Mouse (Mus musculus) forebrain, embryonic 13.5 days (tissue): ENCODE measurements at regions not wholly inside any gene's neighbourhood (a gene's known extent, or its start where the extent isn't known, plus 50 kb on each side); places are given as distances from the start of the nearest gene placed in this dataset.

Experiments
- ATAC-seq: fragments of 200-750 bp; cut with Nextera tagmentation; 2 replicates; pipeline ENCODE4 v1.8.0; 2017
- H3K27ac ChIP-seq: fragments of 300-500 bp; sonication (generic); 2 replicates; pipeline ENCODE4 v1.5.1; 2015; ENCODE audit warnings: inconsistent platforms, mild to moderate bottlenecking, moderate library complexity
- H3K27me3 ChIP-seq: fragments of 300-500 bp; sonication (generic); 2 replicates; pipeline ENCODE4 v1.6.1; 2015; ENCODE audit warnings: mild to moderate bottlenecking, inconsistent platforms
- H3K36me3 ChIP-seq: fragments of 300-500 bp; sonication (generic); 2 replicates; pipeline ENCODE4 v1.6.1; 2015; ENCODE audit warnings: mild to moderate bottlenecking, inconsistent platforms; ENCODE audit not compliant: poor library complexity, severe bottlenecking
- H3K4me1 ChIP-seq: fragments of 300-500 bp; sonication (generic); 2 replicates; pipeline ENCODE4 v1.6.1; 2015; ENCODE audit warnings: inconsistent platforms
- H3K4me2 ChIP-seq: fragments of 300-500 bp; sonication (generic); 2 replicates; pipeline ENCODE4 v1.6.1; 2015; ENCODE audit warnings: inconsistent platforms, mild to moderate bottlenecking, moderate library complexity
- H3K4me3 ChIP-seq: fragments of 300-500 bp; sonication (generic); 2 replicates; pipeline ENCODE4 v1.5.1; 2015; ENCODE audit warnings: mild to moderate bottlenecking, inconsistent platforms
- H3K9ac ChIP-seq: fragments of 300-500 bp; sonication (generic); 2 replicates; pipeline ENCODE4 v1.6.1; 2015; ENCODE audit warnings: mild to moderate bottlenecking, inconsistent platforms
- H3K9me3 ChIP-seq: fragments of 300-500 bp; sonication (generic); replicated peaks from 2 replicates; pipeline ENCODE4 v1.6.1; 2016; ENCODE audit warnings: inconsistent platforms
- WGBS: fragments of 180-500 bp; shearing (Covaris S2); methylation state at CpG from one replicate; pipeline ENCODE4 v1.1.7; 2015; 5-methylcytosine and 5-hydroxymethylcytosine counted together

DNA sequence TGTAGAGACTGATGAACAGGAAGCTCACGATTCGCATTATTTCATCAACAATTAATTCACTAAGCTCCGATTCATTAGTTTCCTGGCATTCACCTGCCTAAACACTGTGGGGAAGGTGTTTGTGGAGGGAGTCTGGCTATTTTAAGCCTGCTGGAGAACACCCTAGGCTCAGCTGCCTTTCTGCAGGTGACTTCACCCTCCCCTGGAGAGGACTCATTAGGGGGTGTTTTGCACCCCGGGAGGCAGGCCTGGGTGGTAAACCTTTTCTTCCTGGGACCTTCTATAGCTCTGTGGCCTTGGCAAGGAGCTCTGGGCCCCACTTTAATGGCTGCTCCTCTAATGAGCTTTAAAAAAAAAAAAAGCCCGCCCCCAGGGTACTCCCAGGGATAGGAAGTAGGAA, 55.4 kb upstream of the Bnc1 start:
- Histone ChIP-seq H3K9me3 (no peaks in the 10 kb centered on the region), H3K4me1 (peaks cover 9% of the 10 kb centered on the region), H3K4me2 (no peak overlapping the region), H3K27me3 (peaks cover 13% of the 10 kb centered on the region; the same call in 1 of the 2 replicates), H3K27ac (no peak overlapping the region), H3K4me3 (no peak overlapping the region), H3K36me3 (no peaks in the 10 kb centered on the region), H3K9ac (no peak overlapping the region)
- no peak for ATAC-seq
- 51% methylated on average over 5 of the region's 5 CpGs for WGBS

DNA sequence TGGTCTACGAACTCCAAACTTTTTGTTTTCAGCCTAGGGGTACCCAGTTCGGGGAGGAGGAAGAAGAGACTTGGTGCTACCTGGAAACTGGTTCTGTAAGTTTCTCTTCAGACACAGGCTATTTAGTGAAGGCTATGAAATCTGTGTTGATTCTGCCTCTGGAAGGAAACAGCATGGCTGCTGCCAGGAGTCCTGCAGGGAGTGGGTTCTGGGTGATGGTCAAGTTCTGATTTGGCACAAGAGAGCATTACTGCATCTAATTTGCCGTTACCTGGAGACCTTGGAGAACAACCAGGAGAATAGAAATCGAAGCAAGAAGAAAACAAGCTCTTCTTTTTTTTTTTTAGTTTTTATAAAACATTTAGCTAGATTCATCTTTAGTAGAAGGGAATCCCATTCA, 61.3 kb upstream of the Bnc1 start:
- no peak overlapping the region for H3K27ac ChIP-seq
- no peak for ATAC-seq
- H3K9ac ChIP-seq: no peak overlapping the region
- no peaks in the 10 kb centered on the region for H3K36me3 ChIP-seq
- H3K4me1 ChIP-seq: peaks cover 14% of the 10 kb centered on the region
- H3K27me3 ChIP-seq: peaks cover 49% of the 10 kb centered on the region
- H3K4me3 ChIP-seq: no peak overlapping the region
- WGBS: 78% methylated on average over 4 of the region's 4 CpGs
- no peak overlapping the region for H3K4me2 ChIP-seq
- H3K9me3 ChIP-seq: no peaks in the 10 kb centered on the region

DNA sequence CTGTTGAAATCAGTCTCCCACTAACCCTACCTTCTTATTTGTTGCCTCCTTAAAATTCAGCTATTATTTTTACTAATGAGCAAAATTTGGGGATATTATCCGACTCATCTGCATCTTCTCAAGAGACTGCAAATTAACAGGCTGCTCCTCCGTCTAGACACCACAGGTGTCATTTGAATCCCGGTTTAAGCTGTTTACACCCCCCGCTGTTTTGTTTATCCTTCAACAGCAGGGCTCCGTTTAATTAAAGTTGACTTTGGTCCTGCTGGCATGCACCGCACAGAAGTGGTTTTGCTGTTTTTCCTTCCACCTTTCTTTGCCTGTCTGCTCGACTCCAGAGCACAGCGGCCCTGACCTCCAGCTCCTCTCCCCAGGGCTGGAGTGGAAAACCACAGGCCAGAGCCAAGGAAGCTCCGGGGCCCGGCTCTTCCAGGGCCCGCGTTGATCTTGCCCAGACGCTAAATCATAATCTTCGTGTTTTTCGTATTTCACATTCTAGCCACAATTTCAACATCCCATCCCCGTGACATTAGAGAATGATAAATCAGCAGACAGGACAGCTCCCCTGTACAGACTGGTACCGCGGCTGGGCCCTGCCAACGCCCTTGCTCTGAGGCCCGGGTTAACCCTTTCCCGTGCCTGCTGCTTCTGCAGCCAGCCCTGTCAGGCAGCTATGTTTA, 64.6 kb upstream of the Bnc1 start:
- WGBS: 2% methylated on average over 21 of the region's 21 CpGs
- no peak overlapping the region for H3K27ac ChIP-seq

DNA sequence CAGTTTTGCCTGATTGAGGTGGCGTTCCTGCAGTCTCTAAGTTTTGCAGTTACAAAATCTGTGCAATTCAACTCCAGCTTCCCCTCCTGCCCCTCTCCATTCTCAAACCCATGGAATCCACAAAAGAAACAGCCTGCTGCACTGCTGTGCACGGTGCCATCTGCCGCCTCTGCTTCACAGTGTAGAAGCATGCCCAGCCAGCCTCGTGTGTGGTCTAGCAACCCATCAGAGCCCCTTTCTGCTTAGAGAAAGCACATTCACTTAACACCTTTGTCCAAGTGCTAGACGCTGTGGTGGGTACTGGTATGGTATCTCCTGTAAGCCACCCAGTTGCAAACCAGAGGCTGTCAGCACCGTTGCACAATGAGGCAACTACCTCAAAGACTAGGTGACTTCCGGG, 71.3 kb upstream of the Bnc1 start:
- Histone ChIP-seq H3K4me3 (no peak overlapping the region), H3K27me3 (peaks cover 33% of the 10 kb centered on the region), H3K9ac (no peak overlapping the region), H3K4me2 (no peak overlapping the region), H3K36me3 (no peaks in the 10 kb centered on the region), H3K9me3 (no peaks in the 10 kb centered on the region), H3K4me1 (no peaks in the 10 kb centered on the region; the same call in 1 of the 2 replicates), H3K27ac (no peak overlapping the region)
- peak; percentile 88 for ATAC-seq
- WGBS: 58% methylated on average over 7 of the region's 7 CpGs

More for the DNA sequence above, 64.6 kb upstream of the Bnc1 start:
- Histone ChIP-seq H3K4me2 (peak overlapping the region; percentile 46), H3K9me3 (no peaks in the 10 kb centered on the region), H3K4me3 (0 out of 2 replicates have a peak overlapping the region, but pooled peaks have one; percentile 15), H3K9ac (peak overlapping the region; percentile 24), H3K36me3 (no peaks in the 10 kb centered on the region), H3K4me1 (peaks cover 14% of the 10 kb centered on the region), H3K27me3 (peaks cover 56% of the 10 kb centered on the region)
- peak; percentile 41; the same call in 1 of the 2 replicates for ATAC-seq

GRCm38 (mm10) chr7:82069629-82070450, 77.7 kb upstream of the Bnc1 start:
- H3K4me2 ChIP-seq: no peak overlapping the region

GRCm38 (mm10) chr7:82070946-82071727, 79.0 kb upstream of the Bnc1 start:
- H3K4me1 ChIP-seq: no peaks in the 10 kb centered on the region
- H3K9ac ChIP-seq: no peak overlapping the region
- no peaks in the 10 kb centered on the region for H3K36me3 ChIP-seq
- ATAC-seq: no peak
- H3K27me3 ChIP-seq: no peaks in the 10 kb centered on the region
- H3K9me3 ChIP-seq: no peaks in the 10 kb centered on the region
- H3K27ac ChIP-seq: no peak overlapping the region
- H3K4me2 ChIP-seq: no peak overlapping the region
- no peak overlapping the region for H3K4me3 ChIP-seq
- WGBS: 86% methylated on average over 10 of the region's 10 CpGs

More at GRCm38 (mm10) chr7:82069629-82070450, 77.7 kb upstream of the Bnc1 start:
- ATAC-seq: peak; percentile 38; the same call in 1 of the 2 replicates
- no peaks in the 10 kb centered on the region for H3K36me3 ChIP-seq
- no peak overlapping the region for H3K4me3 ChIP-seq
- H3K4me1 ChIP-seq: no peaks in the 10 kb centered on the region
- 68% methylated on average over 7 of the region's 7 CpGs for WGBS
- H3K27ac ChIP-seq: no peak overlapping the region
- H3K27me3 ChIP-seq: no peaks in the 10 kb centered on the region
- no peak overlapping the region for H3K9ac ChIP-seq
- no peaks in the 10 kb centered on the region for H3K9me3 ChIP-seq

- Histone ChIP-seq H3K4me3 (no peak overlapping the region), H3K4me2 (no peak overlapping the region), H3K9ac (no peak overlapping the region), H3K4me1 (no peaks in the 10 kb centered on the region), H3K27ac (no peak overlapping the region), H3K27me3 (no peaks in the 10 kb centered on the region), H3K9me3 (no peaks in the 10 kb centered on the region), H3K36me3 (no peaks in the 10 kb centered on the region)
- ATAC-seq: no peak
- WGBS: 93% methylated on average over 2 of the region's 2 CpGs
These were observed 83.3 kb upstream of the Bnc1 start for GRCm38 (mm10) chr7:82075359-82075758.

DNA sequence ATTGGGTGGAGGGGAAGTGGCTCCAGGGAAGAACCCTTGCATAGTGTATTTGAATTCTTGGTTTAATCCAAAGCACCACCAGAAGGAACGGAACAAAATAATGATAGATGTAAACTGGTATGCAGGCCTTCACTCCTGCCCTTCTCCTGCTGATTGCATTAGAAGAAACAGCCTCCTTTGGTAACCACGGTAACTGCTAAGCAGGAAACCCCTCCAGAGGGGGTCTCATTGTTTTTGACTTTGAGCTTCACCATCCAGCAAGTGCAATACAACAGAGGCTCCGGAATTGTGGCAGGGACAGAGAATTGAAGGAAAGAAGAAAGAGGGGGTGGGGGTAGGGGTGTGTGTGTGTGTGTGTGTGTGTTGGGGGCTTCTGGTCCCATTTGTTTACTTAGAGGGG, 89.8 kb upstream of the Bnc1 start:
- Histone ChIP-seq H3K4me3 (no peak overlapping the region), H3K9ac (no peak overlapping the region), H3K27ac (no peak overlapping the region), H3K4me2 (no peak overlapping the region), H3K27me3 (no peaks in the 10 kb centered on the region), H3K4me1 (peaks cover 14% of the 10 kb centered on the region; the same call in 1 of the 2 replicates), H3K36me3 (no peaks in the 10 kb centered on the region), H3K9me3 (no peaks in the 10 kb centered on the region)
- 0 out of 2 replicates have a peak, but pooled peaks have one; percentile 19 for ATAC-seq
- WGBS: 2% methylated on average over 3 of the region's 3 CpGs

GRCm38 (mm10) chr7:82082883-82083282, 90.8 kb upstream of the Sh3gl3 start:
- Histone ChIP-seq H3K36me3 (no peaks in the 10 kb centered on the region), H3K27ac (no peak overlapping the region), H3K4me2 (no peak overlapping the region), H3K9ac (no peak overlapping the region), H3K4me3 (no peak overlapping the region), H3K9me3 (no peaks in the 10 kb centered on the region), H3K27me3 (no peaks in the 10 kb centered on the region), H3K4me1 (peaks cover 14% of the 10 kb centered on the region; the same call in 1 of the 2 replicates)
- no peak for ATAC-seq
- 24% methylated on average over 6 of the region's 6 CpGs for WGBS

- WGBS: 78% methylated on average over 10 of the region's 10 CpGs
- ATAC-seq: no peak
- Histone ChIP-seq H3K36me3 (no peaks in the 10 kb centered on the region), H3K27me3 (no peaks in the 10 kb centered on the region), H3K9ac (no peak overlapping the region), H3K27ac (no peak overlapping the region), H3K4me2 (no peak overlapping the region), H3K9me3 (no peaks in the 10 kb centered on the region), H3K4me1 (peaks cover 14% of the 10 kb centered on the region; the same call in 1 of the 2 replicates), H3K4me3 (no peak overlapping the region)
These were observed 89.2 kb upstream of the Sh3gl3 start for GRCm38 (mm10) chr7:82084473-82084872.

DNA sequence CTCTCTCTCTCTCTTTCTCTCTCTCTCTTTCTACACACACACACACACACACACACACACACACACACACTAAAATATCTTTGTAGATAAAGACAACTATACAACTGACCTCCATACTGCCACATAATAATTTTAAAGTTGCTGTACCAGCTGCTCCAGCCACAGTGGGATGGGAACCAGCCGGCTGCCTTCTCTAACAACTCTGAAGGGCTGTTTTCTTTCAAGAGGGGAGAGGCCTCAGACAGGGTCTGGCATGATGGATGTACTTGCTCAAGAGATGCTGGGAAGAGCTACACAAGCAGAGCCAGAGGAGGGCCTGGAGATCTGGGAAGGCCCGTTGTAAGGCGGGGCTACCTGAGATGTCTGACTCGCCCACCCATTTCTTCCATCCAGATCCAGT, 88.4 kb upstream of the Sh3gl3 start:
- H3K9me3 ChIP-seq: no peaks in the 10 kb centered on the region
- no peak for ATAC-seq
- no peak overlapping the region for H3K4me3 ChIP-seq
- H3K36me3 ChIP-seq: no peaks in the 10 kb centered on the region
- H3K27ac ChIP-seq: no peak overlapping the region
- no peaks in the 10 kb centered on the region for H3K27me3 ChIP-seq
- H3K9ac ChIP-seq: no peak overlapping the region
- H3K4me1 ChIP-seq: peaks cover 14% of the 10 kb centered on the region; the same call in 1 of the 2 replicates
- H3K4me2 ChIP-seq: no peak overlapping the region
- 91% methylated on average over 4 of the region's 4 CpGs for WGBS

- H3K27ac ChIP-seq: no peak overlapping the region
- 77% methylated on average over 6 of the region's 6 CpGs for WGBS
These were observed 75.5 kb upstream of the Sh3gl3 start for GRCm38 (mm10) chr7:82098136-82098535.

More at GRCm38 (mm10) chr7:82098136-82098535, 75.5 kb upstream of the Sh3gl3 start:
- no peak for ATAC-seq
- Histone ChIP-seq H3K27me3 (no peaks in the 10 kb centered on the region), H3K9me3 (no peaks in the 10 kb centered on the region), H3K9ac (no peak overlapping the region), H3K36me3 (no peaks in the 10 kb centered on the region), H3K4me2 (no peak overlapping the region), H3K4me3 (no peak overlapping the region), H3K4me1 (no peaks in the 10 kb centered on the region)
